Mouse (Mus musculus) heart, postnatal 36 days (tissue): Measurements from ENCODE around the gene Cux1. TPM values are rescaled to one million over a fixed set of nuclear protein-coding genes. Genes with fewer than 3 reads are reported as not detected.

Experiments used
- DNase-seq, 2 experiments: peaks; one replicate each; pipeline ENCODE4 v3.0.0; 2021 to 2022
- intact Hi-C: fragments of 180-260 bp; cut with DNase I; formaldehyde crosslinking; loops from one replicate; pipeline ENCODE4 v1.15.1; 2025
- total RNA-seq, 2 experiments: library from RNA; stranded (reverse); gene quantifications; 2 replicates each; pipeline ENCODE4 v1.2.3; 2021

Gene Cux1
- total RNA-seq, 2 experiments from 2014 or later, result 93.1 to 99.6 TPM

DNA sequence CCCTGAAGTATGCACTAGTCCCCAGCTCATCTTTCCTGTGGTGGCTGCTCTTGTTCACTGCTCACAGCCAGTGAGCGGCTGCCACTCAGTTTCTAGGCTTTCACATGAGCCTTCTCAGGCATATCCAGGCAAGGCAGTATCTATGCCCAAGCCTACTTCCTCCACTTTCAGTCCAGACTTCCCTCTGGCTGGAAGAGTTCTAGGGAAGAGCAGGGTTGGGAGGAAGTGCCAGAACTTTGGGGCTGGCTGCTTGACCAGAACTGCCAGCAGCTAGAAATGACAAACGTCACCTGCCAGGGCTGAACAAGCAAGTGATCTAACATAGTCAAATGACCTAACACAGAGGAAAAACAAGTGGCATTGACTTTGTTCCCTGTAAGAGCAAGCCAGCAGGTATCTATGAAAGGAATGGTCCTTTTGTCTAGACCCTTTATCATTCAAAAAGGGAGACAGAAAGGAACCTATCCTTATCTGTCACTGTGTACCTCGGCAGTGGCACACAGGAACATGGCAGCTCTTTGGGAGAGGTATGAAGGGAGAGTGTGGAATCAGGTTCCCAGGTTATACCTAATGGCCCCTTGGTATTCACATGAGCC lies 171.6 kb downstream of the Cux1 start:
- intact Hi-C loops, result no loop called here
- DNase-seq, result peak; percentile 25 to 42

DNA sequence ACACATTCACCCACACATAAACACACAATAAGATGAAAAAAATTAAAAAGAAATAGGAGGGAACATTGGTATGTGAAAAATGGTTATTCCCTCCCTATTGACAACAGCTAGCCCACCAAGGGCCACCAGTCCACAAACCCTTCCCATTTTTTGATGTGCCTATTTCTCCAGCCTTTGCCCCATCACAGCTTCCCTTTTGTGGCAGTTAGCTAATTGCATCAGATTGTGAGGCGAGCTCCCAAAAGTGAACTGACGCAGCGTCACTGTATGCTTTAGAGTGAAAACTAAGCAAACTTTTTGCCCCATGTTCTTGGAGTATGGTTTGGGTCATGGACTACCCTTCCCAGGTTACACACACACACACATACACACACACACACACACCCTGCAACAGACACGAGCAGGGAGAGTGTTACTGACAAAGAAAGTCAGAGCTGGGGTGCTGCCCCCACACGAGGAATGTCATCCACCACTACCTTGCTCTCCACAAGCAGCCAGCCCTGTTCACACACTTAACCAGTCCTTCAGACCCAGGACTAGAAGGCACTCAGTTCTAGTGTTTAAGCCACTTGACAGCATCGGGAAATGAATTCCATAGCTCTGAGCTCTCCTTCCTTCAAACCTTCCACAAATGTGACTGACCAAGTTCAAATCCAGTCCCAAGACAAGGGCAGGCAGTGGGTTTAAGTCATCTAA lies 172.6 kb downstream of the Cux1 start:
- DNase-seq, result no peak
- intact Hi-C loops, result no loop called here

DNA sequence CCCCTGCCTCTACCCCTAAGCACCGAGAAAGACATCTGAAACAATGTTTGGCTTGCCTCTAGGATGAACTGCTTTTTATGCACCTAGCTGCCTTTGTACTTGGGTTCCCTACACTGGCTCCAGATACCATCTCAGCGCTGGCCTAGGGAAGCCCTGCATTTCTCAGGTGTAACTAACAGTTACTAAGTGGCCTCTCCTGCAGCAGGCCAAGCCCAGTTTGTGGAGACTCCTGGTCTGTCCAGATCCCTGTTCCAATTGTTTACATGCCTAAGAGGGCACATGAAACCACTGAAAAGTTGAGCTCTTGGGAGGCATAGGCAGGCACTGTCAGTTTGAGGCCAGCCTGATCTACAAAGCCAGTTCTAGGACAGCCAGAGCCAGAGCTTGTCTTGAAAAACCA lies 173.7 kb downstream of the Cux1 start:
- intact Hi-C loops, result no loop called here
- DNase-seq, result no peak

DNA sequence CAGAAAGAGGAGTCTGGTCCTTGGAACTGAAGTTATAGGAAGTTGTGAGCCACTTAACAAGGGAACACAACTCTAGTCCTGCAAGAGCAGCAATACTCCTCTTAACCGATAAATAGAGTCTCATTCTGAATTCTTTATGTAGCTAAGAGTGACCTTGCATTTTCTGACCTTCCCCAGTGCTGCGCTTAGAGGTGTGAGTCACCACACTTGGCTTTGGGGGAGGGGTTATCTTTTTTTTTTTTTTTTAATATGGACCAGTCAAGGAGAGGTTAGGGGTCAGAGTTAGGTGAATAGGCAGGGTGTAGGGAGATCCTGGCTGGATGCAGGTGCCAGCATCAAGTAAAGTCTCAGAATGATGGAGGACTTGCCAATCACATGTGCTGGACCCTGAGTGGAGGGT lies 180.5 kb downstream of the Cux1 start:
- intact Hi-C loops, result no loop called here

DNA sequence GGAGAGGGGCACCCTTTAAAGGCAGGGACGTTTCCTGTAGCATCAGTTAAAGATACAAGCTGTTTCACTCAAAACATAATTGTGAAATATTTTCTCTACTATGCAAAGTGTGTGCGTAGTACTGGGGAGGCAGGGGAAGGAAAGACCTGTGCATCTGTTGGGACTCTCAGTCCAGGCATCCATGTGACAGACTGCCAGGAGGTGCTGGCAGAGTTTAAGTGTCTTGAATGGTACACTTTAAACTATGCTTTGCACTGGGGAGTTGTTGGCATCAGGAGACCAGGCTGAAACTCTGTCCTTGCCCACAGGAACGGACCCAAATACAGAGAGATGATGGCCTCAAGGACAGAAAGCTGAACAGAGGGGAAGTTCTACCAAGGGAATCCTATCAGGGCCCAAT lies 182.1 kb downstream of the Cux1 start:
- intact Hi-C loops, result no loop called here

More for the DNA sequence above, 180.5 kb downstream of the Cux1 start:
- DNase-seq, result no peak

DNA sequence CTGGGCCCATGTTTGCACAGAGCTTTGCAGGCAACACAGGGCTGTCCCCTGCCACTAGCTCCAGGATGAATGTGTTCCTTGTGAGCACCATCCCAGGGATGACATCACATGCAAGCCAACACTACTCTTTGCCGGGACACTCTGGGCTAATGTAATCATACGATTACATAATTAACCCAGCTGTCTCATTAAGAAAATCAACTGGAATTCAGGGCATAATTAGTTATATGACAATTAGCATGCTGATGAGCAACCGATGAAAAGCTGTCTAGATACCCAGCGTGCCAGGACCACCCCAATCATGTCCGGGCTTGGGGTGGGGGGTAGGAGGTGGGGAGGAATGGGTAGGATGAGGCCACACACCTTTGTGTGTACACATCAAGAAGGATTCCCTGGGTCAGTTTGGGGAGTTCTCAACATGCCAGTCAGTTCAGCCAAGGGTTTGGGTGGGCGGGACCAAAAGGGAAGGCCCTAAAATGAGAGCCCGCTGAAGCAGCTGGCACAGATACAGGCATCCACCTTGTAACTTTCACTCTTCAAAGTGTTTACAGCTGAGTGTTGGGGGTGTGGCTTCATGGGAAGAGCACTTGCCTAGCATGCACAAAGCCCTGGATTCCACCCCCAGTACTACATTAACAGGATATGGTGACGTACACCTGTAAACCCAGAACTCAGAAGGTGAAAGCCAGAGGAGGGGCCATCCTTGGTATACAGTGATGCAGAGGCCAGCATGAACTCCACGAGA lies 184.9 kb downstream of the Cux1 start:
- DNase-seq, result no peak
- intact Hi-C loops, result no loop called here

More for the DNA sequence above, 182.1 kb downstream of the Cux1 start:
- DNase-seq, result no peak

DNA sequence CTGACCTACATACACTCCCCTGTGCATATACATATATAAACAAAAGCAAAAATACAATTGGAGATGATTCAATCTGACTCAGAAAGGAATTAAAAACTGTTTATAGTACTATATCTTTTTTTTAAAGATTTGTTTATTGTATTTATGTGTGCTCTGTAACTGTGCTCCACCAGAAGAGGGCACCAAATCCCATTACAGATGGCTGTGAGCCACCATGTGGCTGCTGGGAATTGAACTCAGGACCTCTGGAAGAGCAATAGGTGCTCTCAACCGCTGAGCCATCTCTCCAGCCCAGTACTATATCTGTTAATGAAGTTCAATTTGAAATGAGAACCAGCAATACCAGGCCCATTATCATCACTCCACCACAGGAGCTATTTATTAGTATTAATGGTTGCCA lies 187.9 kb downstream of the Cux1 start:
- intact Hi-C loops, result loop anchor here (5.0 kb wide), 2 partner anchors 188 to 243 kb away; partner anchors contain the start of gene Cux1
- no peak for DNase-seq

DNA sequence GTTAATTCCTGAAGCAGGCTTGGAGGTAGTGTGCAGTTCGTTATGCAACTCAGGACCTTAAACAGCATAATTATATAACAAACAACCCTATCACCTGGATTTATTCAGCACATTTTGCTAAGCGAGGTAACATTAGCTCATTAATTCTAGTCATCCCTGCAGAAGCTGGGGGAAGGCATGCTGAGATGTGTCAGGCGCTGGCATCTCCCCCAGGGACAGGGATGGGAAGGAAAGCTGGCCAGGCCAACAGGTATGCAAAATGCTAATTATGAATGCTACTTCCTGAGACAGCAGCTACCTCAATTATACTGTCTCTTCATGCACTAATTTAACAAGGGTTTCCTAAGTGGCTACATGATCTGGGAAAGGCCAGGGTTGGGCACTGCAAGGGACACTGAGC lies 190.2 kb downstream of the Cux1 start:
- intact Hi-C loops, result loop anchor here (5.0 kb wide), 2 partner anchors 190 to 245 kb away; partner anchors contain the start of gene Cux1
- DNase-seq, result no peak

DNA sequence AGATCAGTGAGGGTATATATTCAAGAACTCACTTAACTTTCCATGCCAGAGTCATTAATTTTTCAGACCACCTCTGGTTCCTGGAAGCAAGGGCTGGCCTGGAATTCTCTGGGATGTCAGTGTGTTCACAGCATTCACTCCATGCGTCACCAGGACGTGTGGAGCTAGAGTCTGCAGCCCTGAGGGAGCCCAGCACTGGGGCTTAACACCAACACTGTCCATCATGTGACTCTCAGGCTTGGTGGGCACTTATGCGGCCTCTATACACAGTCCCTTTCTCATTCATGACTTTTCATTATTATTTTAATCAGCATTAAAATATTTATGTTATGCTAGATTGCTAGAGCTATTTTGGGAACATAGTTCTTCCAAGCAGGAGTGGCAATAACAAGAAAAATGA lies 191.9 kb downstream of the Cux1 start:
- intact Hi-C loops, result loop anchor here (5.0 kb wide), 2 partner anchors 192 to 247 kb away; partner anchors contain the start of gene Cux1
- DNase-seq, result no peak

DNA sequence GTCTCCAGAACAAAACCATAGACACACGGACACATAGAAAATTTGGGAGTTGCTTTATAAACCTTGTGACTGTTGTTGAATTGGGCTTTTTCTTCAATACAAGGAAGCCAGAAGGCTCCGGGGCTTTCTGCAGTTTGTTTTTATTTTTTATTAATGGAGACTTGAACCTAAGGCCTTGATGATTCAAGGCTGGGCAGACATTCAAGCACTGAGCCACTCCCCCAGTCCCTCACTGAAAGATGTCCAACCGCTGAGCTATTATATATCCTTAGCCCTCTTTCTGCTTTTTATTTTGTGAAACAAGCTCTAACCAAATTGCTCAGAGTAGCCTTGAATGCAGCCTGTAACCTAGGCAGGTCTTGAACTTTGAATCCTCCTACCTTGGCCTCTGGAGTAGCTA lies 195.0 kb downstream of the Cux1 start:
- no peak for DNase-seq
- intact Hi-C loops, result no loop called here

DNA sequence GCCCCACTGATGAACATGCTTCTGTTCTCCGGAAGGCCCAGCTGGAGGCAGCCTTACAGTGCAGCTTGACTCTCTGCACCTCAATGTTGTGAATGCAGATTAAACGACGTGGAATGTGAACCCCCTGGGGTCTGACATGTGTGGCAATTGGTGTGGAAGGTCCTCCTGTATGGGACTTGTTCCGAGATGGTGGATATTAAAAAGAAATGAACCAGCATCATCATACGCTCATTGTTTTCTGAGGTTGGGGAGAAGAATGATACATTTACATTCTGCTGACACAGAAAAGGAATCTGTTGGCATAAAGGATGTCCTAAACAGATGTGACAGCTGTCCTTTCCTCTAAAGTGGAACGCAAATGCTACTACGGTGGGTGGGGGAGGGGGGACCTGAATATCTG lies 203.9 kb downstream of the Cux1 start:
- no peak for DNase-seq
- intact Hi-C loops, result no loop called here

DNA sequence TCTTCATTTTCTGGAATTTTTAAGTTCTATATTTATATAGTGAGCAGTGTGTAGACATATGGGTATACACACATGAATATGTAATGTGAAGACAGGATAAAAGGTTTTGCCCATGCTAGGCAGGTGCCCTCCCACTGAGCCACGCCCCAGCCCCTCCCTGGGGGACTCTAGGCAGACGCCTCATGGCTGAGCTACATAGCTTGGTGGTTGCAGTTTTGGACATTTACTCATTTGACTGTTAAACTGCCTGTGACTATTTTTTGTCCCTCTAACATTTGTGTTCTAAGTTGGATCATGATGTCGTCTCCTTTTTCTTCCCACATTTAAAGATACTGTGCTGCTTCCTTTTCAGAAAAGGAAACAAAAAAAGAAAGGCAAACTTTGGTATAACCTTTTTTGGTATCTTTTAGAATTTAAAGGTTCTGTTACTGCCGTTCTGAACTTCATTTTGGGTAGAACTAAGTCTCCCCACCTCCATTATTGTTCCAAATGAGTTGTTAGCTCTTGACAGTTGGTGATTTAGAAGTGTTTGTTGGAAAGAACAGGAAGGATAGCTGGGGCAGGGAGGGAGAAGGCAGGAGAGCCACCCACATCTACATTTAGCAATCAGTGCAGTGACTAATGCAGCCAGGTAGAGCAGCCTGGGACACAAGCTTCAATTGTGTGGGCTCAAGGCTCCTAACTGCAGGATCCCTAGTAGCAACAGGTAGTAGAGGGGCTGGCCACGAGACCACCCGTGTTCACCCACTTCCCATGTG lies 204.6 kb downstream of the Cux1 start:
- intact Hi-C loops, result no loop called here
- no peak for DNase-seq

DNA sequence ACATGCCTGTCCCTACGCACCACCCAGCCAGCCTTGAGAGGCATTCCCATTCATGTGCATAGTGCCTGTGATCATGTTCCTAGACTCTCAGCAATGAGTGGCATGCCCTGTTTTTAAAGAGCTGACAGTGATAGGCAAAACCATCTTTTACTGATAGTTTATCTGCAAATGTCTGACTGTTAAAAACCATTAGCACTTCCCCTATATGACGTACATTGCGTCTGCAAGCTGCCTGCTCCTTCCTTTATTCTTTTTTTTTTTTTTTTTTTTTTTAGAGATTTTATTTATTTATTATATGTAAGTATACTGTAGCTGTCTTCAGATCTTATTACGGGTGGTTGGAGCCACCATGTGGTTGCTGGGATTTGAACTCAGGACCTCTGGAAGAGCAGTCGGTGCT lies 205.3 kb downstream of the Cux1 start:
- intact Hi-C loops, result no loop called here

DNA sequence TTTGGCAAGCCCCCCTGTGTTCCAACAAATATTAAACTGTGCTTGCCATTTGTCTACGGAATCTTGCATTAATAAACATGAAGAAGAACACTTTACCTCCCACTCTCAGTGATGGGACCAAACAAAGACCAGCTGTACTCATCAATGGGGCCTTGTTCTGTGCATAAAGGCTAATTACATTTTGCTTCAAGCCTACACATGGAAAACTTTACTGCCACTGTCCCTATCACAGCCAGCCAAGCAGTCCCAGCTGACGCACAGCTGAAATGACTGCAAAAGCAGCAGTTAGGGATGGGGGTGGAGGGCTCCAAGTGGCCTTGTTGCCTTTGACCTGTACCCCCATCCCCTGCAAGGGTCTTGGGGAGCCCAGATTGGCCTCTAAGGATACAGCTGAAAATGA lies 210.1 kb downstream of the Cux1 start:
- no peak for DNase-seq
- intact Hi-C loops, result no loop called here

More for the DNA sequence above, 205.3 kb downstream of the Cux1 start:
- DNase-seq, result no peak

DNA sequence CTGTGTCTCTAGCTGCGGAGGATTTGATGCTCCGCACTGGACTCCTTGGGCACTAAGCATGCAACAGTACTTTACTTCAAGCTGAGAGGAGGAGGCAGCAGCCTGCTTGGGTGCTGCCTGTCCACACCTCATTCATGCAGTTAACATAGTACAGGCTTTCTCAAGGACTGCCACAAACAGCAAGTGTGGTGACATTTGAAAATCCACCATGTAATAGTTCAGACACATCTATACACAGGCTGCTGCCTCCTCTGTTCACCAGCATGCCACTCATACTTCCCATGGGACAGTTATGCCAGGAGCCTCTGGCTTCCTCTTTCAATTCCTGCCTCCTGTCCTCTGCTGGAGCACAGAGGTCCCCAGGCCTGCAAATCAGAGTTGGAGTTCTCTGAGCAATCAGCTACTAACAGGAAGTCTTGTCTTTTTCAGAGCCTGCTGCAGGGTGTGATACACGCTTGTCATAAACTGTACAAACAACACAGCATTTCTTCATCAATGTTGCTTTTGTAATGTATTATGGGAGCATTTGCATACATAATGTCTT lies 211.6 kb downstream of the Cux1 start:
- intact Hi-C loops, result no loop called here
- DNase-seq, result no peak

DNA sequence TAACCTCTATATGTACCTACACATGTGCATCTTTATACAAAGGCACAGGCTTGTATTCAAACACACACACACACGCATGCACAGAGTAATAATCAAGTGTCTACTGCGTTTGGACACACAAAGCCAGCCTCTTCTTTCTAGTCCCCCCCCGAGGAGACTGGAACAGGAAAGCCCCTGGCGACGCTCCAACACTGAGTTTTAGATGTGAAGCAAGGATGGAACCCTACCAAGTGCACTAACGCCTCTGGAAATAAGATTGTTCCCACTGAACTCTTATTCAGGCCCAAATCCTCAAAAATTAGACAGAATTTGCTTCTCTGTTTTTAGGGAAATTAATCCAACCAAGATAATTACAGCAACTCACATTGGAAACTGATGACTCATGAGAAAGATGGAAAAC lies 212.6 kb downstream of the Cux1 start:
- DNase-seq, result peak in 1 of 2 experiments; percentile 35
- intact Hi-C loops, result no loop called here

DNA sequence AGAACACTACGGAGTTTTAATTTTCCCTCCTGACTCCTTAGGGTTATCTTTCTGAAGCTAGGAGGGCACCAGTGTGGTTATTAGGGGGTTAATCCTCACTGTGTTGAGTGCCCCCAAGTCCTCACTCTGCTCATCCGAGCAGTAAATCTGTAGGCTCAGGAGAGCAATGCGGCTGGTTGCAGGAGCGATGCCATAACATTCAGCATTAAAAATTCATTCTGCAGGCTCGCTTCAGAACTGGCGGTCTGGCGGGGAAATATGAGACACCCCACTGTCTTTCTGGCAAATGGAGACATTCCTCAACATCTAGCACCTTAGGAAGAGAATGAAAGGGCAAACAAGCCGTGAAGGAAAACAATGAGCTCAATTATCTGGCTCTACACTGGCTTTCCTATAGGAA lies 214.2 kb downstream of the Cux1 start:
- intact Hi-C loops, result no loop called here
- no peak for DNase-seq

DNA sequence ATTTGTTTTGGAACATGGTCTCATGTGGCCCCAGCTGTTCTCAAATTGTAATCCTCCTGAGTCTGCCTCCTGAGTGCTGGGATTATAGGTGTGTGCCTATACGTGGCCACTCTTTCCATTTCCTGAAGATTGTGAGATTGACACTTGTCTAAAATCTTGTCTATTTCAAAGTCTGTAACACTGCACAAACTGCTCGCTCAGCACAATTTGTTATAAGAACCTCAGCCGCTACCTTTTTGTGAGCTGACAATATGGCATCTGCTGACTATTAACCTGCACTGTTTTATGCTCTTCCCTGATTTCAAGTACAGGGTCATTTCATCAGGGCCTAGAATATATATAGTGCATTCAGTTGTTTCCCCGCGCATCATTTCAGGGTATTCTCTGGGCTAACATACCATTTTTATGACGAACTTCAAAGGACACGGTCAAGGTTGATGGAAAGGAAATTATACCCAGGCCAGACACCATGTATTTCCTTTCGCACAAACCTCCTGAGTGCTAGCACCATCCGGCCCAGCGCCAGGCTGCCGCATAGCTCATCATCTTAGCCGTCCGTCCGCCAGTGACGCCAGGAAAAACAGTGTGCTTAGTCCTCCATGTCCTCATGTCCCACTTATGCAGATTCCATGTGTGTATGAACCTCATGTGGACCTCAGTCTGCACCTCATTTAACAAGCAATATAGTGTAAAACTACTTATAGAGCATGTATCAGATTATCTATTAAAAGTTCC lies 224.0 kb downstream of the Cux1 start:
- intact Hi-C loops, result no loop called here
- no peak for DNase-seq

DNA sequence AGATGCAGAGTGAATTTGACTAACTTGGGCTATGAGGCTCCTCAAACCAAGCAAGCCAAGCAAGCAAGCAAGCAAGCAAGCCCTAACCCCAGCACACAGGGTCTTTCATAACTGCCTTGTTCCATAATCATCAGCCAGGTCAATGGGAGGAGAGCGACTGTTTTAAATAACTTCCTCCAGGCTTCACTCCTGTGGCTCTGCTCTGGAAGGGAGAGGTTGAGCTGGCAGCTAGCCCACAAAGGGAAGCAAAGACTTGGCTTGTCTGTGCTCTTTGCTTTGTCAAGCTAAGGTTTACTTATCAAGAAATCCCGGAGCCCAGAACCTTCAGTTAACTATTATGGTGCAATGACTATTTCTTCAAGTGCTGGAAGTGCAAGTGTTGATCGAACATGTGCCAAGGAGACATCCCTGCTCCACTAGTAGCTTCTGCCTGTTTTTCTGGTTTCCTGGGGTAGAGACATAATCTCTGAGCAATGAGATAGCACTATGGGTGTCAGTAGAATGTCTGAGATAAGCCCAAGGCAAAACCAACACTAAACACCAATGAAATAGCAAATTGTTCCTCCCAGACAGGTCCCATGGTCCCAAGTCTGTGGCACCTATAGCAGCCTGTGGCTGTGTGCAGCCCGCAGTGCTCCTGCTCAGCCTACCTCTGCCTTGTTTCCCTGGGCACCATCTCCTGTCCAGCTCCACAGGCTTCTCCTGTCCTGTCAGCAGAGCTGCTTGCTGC lies 230.3 kb downstream of the Cux1 start:
- DNase-seq, result no peak
- intact Hi-C loops, result no loop called here
